Comparison of ENCODE assay signal across 22 mouse cellular contexts in the genomic region with DNA sequence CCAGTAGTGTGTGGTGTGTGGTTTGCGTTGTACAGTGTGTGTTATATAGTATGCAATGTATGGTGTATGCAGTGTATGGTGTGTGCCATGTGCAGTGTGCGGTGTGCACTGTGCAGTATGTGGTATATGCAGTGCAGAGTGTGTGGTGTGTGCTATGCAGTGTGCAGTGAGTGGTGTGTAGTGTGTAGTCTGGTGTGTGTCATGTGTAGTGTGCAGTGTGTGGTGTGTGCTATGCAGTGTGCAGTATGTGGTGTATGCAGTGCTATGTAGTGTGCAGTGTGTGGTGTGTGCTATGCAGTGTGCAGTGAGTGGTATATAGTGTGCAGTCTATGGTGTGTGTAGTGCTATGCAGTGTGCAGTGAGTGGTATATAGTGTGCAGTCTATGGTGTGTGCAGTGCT. TPM values are rescaled to one million over a fixed set of nuclear protein-coding genes. Genes with fewer than 3 reads are reported as not detected.
"Had no signal": no experiment of that assay in that cellular context is flagged by ENCODE, and none has a peak within 500 bp of the region (broad histone marks: within the 10 kb centered on the region; RNA-seq: fewer than 3 reads in every experiment).

No protein-coding gene starts in this region.

- DNase-seq: kidney, adult 8-10 months; kidney, postnatal 25 days; layer of hippocampus, adult 9-11 months; lung, embryonic 14.5 days; lung, postnatal 10 days; right cerebral cortex, adult 18-20 months; right cerebral cortex, postnatal 25 days; thymus, postnatal 36 days had no signal

- H3K4me2 ChIP-seq: limb, embryonic 13.5 days; liver, embryonic 11.5 days; lung, embryonic 14.5 days; neural tube, embryonic 15.5 days had no signal

- H3K27ac ChIP-seq: limb, embryonic 13.5 days; macrophage; neural tube, embryonic 15.5 days had no signal

- H3K4me3 ChIP-seq: limb, embryonic 13.5 days; myocyte; neural tube, embryonic 15.5 days had no signal

- H3K36me3 ChIP-seq: limb, embryonic 13.5 days; neural tube, embryonic 15.5 days had no signal

- H3K9ac ChIP-seq: limb, embryonic 13.5 days; lung, embryonic 14.5 days; neural tube, embryonic 15.5 days had no signal

- H3K27me3 ChIP-seq: limb, embryonic 13.5 days; neural tube, embryonic 15.5 days had no signal

- H3K9me3 ChIP-seq: limb, embryonic 13.5 days; neural tube, embryonic 15.5 days had no signal

- H3K4me1 ChIP-seq: limb, embryonic 13.5 days; neural tube, embryonic 15.5 days had no signal

RNA-seq across cellular contexts. Expression of a gene that starts 4.1 kb away (rescaled TPM):
- total RNA-seq: layer of hippocampus, adult 18-20 months; left cerebral cortex, postnatal 36 days; midbrain, postnatal 0 days had no signal
- polyA plus RNA-seq: kidney, embryonic 16.5 days; limb, embryonic 13.5 days; liver, embryonic 11.5 days; liver, embryonic 16.5 days; lung, embryonic 14.5 days; macrophage; neural tube, embryonic 11.5 days; neural tube, embryonic 15.5 days; small intestine, adult 2 months; stomach, embryonic 16.5 days; thymus, postnatal 0 days had no signal
